Mouse (Mus musculus) thymus, adult 2 months (tissue): ENCODE results near the gene Dgkg. TPM values are rescaled to one million over a fixed set of nuclear protein-coding genes. Genes with fewer than 3 reads are reported as not detected.

ENCODE experiments used
- DNase-seq: peaks from one replicate; pipeline ENCODE4 v3.0.0; 2021
- H3K27ac ChIP-seq: fragments of 200-500 bp; 2 replicates; pipeline ENCODE4 v1.5.1; 2012; ENCODE audit warnings: low read length, control low read depth; ENCODE audit not compliant: control insufficient read depth, insufficient read depth
- H3K27me3 ChIP-seq: fragments of 200-500 bp; 2 replicates; pipeline ENCODE4 v1.6.1; 2012; ENCODE audit warnings: mild to moderate bottlenecking, low read length, moderate library complexity, mixed read lengths; ENCODE audit not compliant: control insufficient read depth, insufficient read depth
- H3K36me3 ChIP-seq: fragments of 200-500 bp; 2 replicates; pipeline ENCODE4 v1.6.1; 2012; ENCODE audit warnings: mild to moderate bottlenecking, low read length, moderate library complexity; ENCODE audit not compliant: control insufficient read depth, insufficient read depth
- H3K4me1 ChIP-seq: fragments of 200-500 bp; replicated peaks from 2 replicates; pipeline ENCODE4 v1.6.1; 2012; ENCODE audit warnings: low read length; ENCODE audit not compliant: control insufficient read depth, insufficient read depth
- H3K4me3 ChIP-seq: fragments of 200-500 bp; 2 replicates; pipeline ENCODE4 v1.5.1; 2012; ENCODE audit warnings: mild to moderate bottlenecking, low read length, control low read depth, moderate library complexity; ENCODE audit not compliant: control insufficient read depth, insufficient read depth
- CTCF ChIP-seq: fragments of 200-500 bp; IDR thresholded peaks from 2 replicates; pipeline ENCODE4 v1.5.1; 2012; ENCODE audit warnings: mild to moderate bottlenecking, control low read depth, low read length, moderate library complexity, borderline replicate concordance; ENCODE audit not compliant: control insufficient read depth, poor library complexity, insufficient read depth; ENCODE audit errors: extremely low read depth
- POLR2A ChIP-seq: fragments of 200-500 bp; IDR thresholded peaks from 2 replicates; pipeline ENCODE4 v1.6.1; 2012; ENCODE audit warnings: mild to moderate bottlenecking, low read length, control low read depth, moderate library complexity; ENCODE audit not compliant: control insufficient read depth, poor library complexity, insufficient read depth; ENCODE audit errors: extremely low read depth
- WGBS: fragments of 180-500 bp; shearing (Covaris S2); methylation state at CpG from one replicate; pipeline ENCODE4 v1.1.7; 2018; 5-methylcytosine and 5-hydroxymethylcytosine counted together
- polyA plus RNA-seq: library from polyadenylated mRNA; depleted of rRNA; stranded (reverse); fragments of >200 nt; gene quantifications from 2 replicates; pipeline ENCODE4 v1.2.3, GENCODE M21; 2012

Gene Dgkg
- polyA plus RNA-seq, 1 experiment, result 8.1 TPM

DNA sequence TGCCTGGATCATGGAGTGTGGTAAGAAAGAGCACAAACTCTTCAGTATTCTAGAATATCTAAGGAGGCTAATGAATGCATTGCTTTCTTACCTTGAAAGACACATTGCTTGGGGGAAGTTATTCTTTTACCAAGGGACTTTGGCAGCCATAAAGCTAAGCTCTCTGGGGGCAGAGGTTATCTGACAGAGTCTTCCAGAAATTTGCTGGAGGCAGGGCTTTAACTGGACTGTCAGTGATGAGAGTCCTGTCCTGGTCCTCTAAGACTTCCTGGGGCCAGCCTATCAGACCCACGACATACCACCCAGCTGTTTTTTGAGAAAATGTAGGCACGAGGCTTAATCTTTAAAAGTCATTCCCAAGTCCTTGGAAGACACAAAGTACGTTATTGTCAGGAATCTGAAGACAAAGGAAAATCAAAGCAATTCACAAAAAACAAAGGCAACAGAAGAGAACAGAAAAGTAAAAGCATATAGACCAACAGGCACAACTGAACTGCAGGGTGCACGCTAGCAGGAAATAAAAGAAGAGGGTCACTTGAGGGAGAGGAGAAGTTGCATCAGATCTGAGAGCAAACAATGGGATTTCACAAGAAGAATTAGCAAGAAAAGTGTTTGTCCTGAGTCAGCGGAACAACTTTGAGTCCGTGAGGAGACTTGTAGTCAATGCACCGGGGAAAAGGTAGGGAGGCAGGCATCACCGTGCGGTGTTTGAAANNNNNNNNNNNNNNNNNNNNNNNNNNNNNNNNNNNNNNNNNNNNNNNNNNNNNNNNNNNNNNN lies 146.0 kb downstream of the Dgkg start:
- Histone ChIP-seq H3K27me3 (no peaks in the 10 kb centered on the region), H3K4me1 (no peaks in the 10 kb centered on the region), H3K36me3 (no peaks in the 10 kb centered on the region), H3K27ac (no peak overlapping the region), H3K4me3 (no peak overlapping the region)
- DNase-seq, result no peak
- TF ChIP-seq POLR2A (no peak), CTCF (no peak)
- 95% methylated on average over 9 of the region's 9 CpGs for WGBS

DNA sequence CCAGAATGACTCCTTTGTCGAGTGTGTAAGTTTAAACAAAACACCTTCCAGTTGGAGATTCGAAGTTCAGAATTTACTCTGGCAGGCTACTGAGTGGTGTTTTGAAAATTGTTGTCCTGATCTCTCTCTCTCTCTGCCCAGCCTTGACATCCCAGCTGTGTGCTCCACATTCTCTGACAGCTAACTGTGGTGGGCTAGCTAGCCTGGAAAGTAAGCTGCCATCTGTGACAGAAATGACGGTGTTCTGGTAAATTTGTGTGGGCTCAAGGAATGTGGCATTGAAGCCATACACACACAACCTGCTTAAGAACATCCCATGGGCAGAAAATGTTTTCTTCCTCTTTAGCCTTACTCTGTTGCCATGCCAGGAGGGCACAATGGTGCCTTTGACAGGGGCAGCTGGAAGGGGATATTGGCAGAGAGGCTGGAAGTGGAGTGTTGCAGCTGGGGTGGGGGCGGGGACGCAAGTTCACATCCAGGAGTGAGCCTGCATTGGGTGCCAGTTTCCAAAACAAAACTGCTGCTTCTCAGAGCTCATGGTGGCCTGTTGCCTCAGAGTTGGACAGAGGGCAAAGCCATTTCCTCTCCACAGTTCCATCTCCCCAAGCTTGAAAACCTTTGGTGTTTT lies 148.0 kb downstream of the Dgkg start:
- WGBS, result 95% methylated on average over 5 of the region's 5 CpGs
- Histone ChIP-seq H3K4me3 (no peak overlapping the region), H3K36me3 (no peaks in the 10 kb centered on the region), H3K27ac (no peak overlapping the region), H3K4me1 (no peaks in the 10 kb centered on the region), H3K27me3 (no peaks in the 10 kb centered on the region)
- DNase-seq, result no peak
- TF ChIP-seq CTCF (no peak), POLR2A (no peak)

- Histone ChIP-seq H3K4me3 (no peak overlapping the region), H3K36me3 (no peaks in the 10 kb centered on the region)
Observed at GRCm38 (mm10) chr16:22505656-22506055, 151.4 kb downstream of the Dgkg start.

DNA sequence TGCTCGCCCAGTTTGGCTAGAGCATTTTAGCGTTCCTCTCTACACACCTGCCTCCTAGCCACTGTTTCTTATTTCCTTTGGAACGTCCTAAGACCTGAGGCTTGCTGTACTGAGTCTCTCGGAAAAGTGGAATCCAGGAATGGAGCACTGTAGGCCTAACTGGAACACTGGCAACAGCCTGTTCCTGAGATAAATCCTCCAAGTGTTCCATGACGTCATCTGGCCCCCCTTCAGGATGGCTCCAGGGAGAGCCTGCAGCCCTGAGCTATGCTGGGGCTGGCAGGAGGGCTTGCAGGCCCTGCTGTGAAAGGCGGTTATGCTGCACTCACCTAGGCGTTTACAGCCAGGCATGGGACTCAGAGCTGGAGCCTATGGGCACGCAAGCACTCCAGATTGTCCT lies 152.2 kb downstream of the Dgkg start:
- no peak overlapping the region for H3K4me3 ChIP-seq
- H3K27ac ChIP-seq, result no peak overlapping the region
- no peak for DNase-seq
- H3K27me3 ChIP-seq, result no peaks in the 10 kb centered on the region
- 89% methylated on average over 8 of the region's 8 CpGs for WGBS
- TF ChIP-seq CTCF (no peak), POLR2A (no peak)
- 0 out of 2 replicates have a peak, but pooled peaks cover under 1% of the 10 kb centered on the region for H3K36me3 ChIP-seq
- H3K4me1 ChIP-seq, result no peaks in the 10 kb centered on the region

More at GRCm38 (mm10) chr16:22505656-22506055, 151.4 kb downstream of the Dgkg start:
- TF ChIP-seq POLR2A (no peak), CTCF (no peak)
- 96% methylated on average over 6 of the region's 6 CpGs for WGBS
- no peak for DNase-seq
- Histone ChIP-seq H3K4me1 (no peaks in the 10 kb centered on the region), H3K27ac (no peak overlapping the region), H3K27me3 (no peaks in the 10 kb centered on the region)

DNA sequence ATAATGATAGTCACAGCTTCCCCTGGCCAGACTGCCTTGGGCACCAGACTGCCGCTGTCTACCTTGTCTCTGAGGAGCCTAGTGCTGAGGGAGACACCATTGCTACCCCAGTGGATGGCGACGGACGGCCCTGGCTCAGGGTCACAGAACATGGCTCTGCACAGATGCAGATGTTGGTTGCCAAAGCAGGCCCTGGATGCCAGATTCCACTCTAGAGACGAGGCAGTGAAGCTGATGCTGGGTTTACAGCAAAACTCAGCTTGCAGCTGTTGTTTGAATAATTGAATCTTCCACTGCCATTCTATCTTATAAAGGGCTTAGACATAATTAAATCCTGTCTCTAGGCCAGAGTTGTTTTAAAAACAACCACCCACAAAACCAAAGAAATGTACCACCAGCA lies 153.0 kb downstream of the Dgkg start:
- Histone ChIP-seq H3K4me3 (no peak overlapping the region), H3K36me3 (peaks cover 7% of the 10 kb centered on the region; the same call in 1 of the 2 replicates), H3K27me3 (no peaks in the 10 kb centered on the region), H3K4me1 (peaks cover under 1% of the 10 kb centered on the region; the same call in 1 of the 2 replicates), H3K27ac (no peak overlapping the region)
- no peak for DNase-seq
- WGBS, result 95% methylated on average over 5 of the region's 5 CpGs
- TF ChIP-seq CTCF, result no peak
- TF ChIP-seq POLR2A, result no peak

GRCm38 (mm10) chr16:22503467-22503866 lies 153.6 kb downstream of the Dgkg start:
- peaks cover 2% of the 10 kb centered on the region; the same call in 1 of the 2 replicates for H3K4me1 ChIP-seq
- 94% methylated on average over 4 of the region's 4 CpGs for WGBS
- H3K36me3 ChIP-seq, result peaks cover 7% of the 10 kb centered on the region; the same call in 1 of the 2 replicates
- no peak overlapping the region for H3K4me3 ChIP-seq
- no peak overlapping the region for H3K27ac ChIP-seq
- H3K27me3 ChIP-seq, result no peaks in the 10 kb centered on the region
- DNase-seq, result no peak
- TF ChIP-seq CTCF (no peak), POLR2A (no peak)

DNA sequence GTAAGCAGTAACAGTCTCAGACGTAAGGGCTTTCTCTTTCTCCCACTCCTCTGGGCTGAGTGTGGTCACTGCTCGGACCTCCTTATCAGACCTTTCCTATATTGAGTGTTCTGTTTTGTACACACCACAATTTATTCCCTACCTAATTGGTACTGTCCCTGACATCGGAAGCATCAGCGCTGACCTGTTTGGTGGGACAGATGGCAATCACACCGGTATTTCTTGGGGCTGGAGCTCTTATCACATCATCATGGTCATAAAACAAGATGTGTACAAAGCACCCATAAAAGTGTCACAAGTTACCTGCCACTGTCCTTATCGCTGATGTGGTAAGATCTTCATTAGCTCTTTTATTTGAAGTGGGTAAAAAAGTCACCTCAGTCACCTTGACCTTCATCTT lies 155.2 kb downstream of the Dgkg start:
- peaks cover 13% of the 10 kb centered on the region for H3K4me1 ChIP-seq
- H3K27me3 ChIP-seq, result no peaks in the 10 kb centered on the region
- 94% methylated on average over 6 of the region's 6 CpGs for WGBS
- no peak for DNase-seq
- TF ChIP-seq POLR2A, result no peak
- TF ChIP-seq CTCF, result no peak
- no peak overlapping the region for H3K27ac ChIP-seq
- no peak overlapping the region for H3K4me3 ChIP-seq
- H3K36me3 ChIP-seq, result peaks cover 7% of the 10 kb centered on the region; the same call in 1 of the 2 replicates
